Mouse (Mus musculus) heart, postnatal 0 days (tissue): ENCODE data around the gene Rptor.

Source experiments
- CTCF ChIP-seq: IDR thresholded peaks from 2 replicates; pipeline ENCODE4 v1.5.1; 2016; ENCODE audit warnings: antibody characterized with exemption, control low read depth, low read depth
- EP300 ChIP-seq: IDR thresholded peaks from 2 replicates; pipeline ENCODE4 v1.6.1; 2016; ENCODE audit warnings: antibody characterized with exemption, low read depth

DNA sequence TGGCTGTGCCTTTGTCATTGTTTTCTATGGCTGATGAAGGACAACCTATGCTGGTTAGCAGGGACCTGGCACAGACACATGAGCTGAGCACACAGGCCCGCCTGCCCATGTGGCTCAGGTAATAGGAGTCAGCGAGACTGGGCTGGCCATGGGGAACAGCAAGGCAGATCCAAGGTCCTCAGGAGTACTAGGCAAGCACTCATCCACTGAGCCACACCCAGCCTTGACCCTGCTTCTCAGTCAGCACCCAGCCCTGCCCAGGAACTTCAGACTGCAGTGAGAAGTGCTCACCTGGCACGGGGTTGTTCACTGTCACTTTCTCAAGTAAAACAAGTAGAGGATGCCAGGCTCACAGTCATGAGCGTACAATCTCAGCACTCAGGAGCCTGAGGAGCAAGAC is 270.9 kb downstream of the Rptor start:
- TF ChIP-seq CTCF = no peak
- no peak for TF ChIP-seq EP300
